Mouse (Mus musculus) CD4-positive, CD25-positive, alpha-beta regulatory T cell, adult 4 months (primary cell): ENCODE data around the gene Csnk2a2. TPM values are rescaled to one million over a fixed set of nuclear protein-coding genes. Genes with fewer than 3 reads are reported as not detected.

Experiments
- ATAC-seq: one replicate; pipeline ENCODE4 v1.8.0; 2017
- polyA plus RNA-seq, 2 experiments: library from polyadenylated mRNA; unstranded; fragments of 100-300 nt; shearing (Covaris generic); gene quantifications; one replicate each; pipeline ENCODE4 v1.2.1; 2017

Gene Csnk2a2
- polyA plus RNA-seq, 2 experiments from 2014 or later = 15.0 to 17.7 TPM

DNA sequence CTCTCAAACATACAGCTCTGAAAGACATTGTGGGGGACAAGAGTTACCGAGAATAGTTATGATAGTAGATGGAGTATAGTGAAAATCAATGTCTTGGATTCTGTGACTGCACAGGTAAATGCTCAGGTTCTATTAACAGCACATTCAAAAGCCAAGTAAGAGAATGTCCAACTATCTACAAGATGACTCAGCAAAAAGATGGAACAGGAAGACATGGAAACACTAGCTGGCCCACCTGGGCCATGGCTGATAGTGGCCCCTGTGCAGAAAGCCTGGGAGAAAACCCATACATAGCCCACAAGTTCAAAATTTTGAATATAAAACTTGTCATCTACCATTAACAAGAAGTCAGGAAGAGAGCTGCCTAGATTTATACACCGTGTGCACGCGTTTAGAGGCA is 19.8 kb downstream of the Csnk2a2 start:
- ATAC-seq = no peak

DNA sequence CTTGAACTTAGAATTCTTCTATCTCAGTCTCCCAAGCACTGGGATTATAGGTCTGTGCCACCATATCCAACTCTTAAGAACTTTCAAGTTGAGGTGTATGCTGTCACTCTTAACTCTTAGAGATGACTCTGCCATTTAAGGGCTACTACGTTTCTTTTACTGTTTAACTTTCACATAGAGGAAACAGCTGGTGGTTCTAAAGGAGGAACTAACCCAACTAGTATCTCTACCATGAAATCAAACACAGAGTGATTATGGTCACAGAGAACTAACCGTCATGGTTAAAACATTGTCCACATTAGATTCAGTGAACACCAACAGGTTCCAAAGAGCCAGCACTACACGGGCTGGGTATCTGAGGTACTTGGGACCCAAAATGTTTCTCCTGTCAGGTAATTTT is 20.8 kb downstream of the Csnk2a2 start:
- no peak for ATAC-seq

DNA sequence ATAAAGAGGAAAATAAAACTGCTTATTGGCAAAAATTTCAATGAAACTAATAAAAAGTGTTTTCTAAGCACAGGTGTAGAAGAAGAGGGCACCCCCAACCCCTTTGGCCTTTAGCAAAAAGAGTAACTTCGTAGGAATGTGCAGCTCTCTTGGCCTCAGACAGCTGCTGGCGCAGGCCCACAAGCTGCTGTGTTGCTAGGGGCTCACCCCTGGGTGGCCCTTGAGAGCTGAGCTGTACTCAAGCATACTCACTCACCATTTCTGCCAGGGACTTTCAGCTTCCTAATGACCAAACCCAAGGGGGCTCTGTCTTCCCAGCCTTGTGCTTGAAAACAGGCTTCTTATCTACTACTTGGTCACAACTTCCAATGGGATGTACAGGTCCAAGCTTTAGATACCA is 23.3 kb downstream of the Csnk2a2 start:
- ATAC-seq = no peak

DNA sequence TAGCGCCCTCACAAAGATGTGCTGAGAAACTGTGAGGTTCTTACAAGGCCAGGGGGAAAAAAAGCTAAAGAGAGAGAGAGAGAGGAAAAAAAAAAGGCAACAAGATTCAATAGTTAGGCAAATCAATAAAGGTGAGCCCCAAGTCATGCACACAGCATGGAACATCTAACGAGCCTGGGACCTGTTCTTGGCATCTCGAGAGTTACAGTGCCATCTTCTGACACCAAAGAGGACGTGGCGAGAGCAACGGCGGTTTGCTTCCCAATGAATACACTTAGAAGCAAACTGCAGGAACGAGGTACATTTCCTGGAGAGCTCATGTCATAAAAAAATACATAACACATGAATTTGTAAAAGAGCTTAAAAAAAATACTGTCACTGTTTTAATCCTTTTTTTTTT is 37.3 kb downstream of the Csnk2a2 start:
- ATAC-seq = no peak

DNA sequence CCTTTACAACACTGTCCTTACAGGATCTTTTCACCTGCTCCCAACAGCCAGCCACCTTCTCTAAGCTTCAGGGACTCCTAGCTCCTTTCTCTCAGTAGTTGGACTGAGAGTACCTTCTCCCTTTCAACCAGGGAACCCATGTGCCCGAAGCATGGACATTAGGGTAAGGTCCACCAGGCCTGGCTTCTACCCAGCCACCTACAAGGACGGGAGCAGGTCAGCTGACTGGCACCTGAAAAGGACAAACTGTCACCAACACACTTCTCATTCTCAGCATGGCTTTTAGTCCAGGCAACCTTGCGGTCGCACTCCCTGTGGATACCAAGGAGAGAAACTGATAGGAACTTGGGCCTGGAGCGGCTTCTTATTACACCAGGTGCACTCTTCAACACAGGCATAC is 39.6 kb downstream of the Csnk2a2 start:
- no peak for ATAC-seq

DNA sequence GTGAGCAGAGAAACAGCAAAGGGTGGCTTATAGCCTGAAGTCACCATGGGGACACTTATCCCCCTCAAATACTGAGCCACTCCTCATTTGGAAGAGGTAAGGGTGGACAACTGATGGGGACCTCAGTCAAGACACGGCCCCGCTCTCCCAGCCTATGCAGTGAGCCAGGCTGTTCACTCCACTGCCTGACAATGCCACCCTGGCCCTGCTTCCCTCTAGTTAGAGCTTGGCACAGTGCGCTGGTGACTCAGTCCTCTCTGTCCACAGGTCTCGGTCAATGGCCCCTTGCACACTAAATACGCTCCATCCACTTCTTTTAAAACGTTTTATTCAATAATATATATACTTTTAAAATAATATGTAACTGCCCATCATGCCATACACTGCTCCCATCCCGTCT is 42.2 kb downstream of the Csnk2a2 start:
- ATAC-seq = no peak

DNA sequence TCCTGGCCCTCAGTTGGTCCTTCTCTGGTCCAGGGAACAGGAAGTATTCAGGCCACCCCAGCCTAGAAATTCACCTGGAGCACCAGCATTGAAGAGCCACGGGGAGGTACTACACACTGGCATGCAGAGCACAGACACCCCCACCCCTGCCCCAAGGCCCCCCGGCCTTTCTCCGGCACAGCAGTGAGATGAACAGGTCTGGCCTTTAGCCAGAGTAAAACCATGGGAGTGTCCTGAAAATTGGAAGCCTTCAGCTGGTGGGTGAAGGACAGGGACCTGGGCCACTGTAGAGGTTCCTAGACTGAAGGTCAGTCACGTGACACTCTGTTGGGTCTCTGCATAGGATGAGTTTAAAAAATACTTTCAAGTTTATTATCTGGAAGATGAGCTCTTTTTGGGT is 44.8 kb downstream of the Csnk2a2 start:
- no peak for ATAC-seq

DNA sequence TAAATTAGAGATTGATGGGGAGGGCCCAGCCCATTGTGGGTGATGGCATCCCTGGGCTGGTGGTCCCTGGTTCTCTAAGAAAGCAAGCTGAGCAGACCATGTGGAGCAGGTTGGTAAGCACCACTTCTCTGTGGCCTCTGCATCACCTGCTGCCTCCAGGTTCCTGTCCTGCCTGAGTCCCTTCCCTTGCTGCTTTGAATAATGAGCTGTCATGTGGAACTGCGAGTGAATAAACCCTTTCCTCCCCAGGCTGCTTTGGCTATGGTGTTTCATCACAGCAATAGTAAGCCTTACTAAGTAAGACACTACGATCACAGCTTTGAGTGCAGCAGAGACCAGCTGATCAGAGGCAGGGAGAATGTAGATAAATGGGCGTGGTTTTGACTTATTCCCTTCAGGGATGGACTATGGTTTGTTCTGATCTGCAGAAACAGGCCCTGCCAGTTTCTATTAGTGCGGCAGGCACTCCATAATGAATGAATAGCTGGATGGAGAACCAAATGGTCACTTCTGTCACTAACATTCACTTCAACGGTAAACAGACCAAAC is 48.3 kb downstream of the Csnk2a2 start:
- no peak for ATAC-seq

DNA sequence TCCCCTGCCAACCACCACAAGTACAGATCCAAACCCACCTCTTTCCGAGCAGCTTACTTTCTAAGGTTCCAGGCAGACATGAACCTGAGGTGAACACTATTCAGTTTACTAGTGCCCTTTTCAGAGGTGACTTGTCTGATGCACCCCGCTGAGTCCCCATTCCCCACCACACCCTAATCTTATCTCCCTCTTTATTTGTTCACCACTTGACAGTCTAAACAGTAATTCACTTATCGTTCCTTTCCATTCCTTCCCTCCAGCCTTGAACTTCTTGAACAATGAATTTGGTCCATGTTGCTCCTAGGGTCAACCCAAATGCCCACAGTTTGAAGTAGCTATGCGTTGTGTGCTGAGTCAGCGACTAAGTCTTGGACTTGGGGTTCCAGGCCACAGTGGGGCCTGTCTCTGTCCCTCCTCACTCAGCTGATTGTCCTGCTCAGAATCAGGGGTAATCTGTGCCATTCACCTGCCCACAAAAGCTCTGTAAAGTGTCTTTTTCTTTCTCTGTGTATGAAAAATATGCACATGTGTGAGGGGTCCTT is 49.6 kb downstream of the Csnk2a2 start:
- no peak for ATAC-seq

DNA sequence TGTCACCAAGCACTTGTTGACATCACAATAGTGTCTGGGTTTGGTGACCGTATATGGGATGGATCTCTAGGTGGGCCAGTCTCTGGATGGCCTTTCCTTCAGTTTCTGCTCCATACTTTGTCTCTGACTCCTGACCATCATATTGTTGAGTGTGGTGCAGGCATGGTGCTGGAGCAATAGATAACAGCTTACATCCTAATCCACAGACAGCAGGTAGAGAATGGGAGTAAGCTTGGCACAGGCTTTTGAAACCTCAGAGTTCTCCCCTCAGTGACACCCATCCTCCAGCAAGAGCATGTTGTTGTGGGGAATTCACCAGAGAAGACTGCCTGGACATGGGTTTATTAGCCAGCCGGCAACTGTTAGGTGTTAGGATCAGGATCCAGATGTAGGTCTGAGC is 50.4 kb downstream of the Csnk2a2 start:
- no peak for ATAC-seq

DNA sequence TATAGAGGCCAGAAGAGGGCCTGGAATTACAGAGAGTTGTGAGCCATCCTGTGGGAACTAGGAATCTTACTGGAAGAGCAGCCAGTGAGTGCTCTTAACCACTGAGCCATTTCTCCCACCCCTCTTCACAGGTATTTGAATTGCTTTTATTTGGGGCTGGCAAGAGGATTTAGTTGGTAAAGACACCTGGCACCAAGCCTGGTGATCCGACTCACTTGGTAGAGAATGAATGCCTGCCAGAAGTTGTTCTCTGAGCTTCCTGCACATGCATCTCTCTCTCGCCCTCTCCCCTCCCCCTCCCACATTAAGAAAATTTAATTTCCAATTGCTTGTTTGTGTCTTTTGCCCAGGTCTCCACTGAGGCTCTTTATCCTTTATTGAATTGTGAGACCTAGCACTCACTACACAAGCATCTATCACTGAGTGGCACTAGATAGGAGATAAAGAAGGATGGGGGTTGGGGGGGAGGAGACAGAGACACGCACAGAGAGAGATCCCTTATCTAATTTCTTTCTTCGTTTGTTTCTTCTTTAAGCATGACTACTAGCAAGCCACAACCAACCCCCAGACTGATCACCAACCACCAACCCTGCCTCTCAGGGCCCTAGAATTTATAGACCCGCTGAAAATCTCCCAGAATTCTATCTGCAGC is 52.4 kb downstream of the Csnk2a2 start:
- no peak for ATAC-seq

DNA sequence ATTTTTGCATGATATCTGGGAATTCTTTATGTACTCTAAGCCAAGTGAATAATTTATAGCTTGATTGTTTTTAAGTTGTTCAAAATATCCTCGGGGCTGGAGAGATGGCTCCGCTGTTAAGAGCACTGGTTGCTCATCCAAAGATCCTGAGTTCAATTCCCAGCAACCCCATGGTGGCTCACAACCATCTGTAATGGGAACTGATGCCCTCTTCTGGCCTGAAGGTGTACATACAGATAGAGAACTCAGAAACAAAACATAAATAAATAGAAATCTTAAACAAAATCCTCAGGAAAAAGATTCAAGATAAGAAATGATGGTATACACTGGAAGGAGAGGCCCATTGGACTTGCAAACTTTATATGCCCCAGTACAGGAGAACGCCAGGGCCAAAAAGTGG is 53.9 kb downstream of the Csnk2a2 start:
- ATAC-seq = no peak

DNA sequence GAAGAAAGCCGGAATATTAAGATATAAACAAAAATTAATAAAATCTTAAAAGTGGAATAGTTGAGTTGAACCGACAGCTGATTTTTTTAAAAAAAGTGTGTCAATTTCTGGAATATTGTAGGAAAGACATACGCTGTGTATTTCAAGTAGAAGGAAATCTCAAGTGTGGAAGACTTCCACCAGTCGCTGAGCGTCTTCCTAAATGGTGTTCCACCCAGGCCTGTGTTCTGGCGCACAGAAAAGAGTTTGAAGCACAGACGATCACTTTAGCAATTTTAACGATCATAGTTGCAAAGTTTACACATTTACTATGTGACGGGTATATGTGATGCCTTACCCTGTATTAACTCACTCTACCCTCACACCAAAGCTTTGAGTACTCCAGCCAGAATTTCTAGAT is 54.4 kb downstream of the Csnk2a2 start:
- ATAC-seq = no peak

DNA sequence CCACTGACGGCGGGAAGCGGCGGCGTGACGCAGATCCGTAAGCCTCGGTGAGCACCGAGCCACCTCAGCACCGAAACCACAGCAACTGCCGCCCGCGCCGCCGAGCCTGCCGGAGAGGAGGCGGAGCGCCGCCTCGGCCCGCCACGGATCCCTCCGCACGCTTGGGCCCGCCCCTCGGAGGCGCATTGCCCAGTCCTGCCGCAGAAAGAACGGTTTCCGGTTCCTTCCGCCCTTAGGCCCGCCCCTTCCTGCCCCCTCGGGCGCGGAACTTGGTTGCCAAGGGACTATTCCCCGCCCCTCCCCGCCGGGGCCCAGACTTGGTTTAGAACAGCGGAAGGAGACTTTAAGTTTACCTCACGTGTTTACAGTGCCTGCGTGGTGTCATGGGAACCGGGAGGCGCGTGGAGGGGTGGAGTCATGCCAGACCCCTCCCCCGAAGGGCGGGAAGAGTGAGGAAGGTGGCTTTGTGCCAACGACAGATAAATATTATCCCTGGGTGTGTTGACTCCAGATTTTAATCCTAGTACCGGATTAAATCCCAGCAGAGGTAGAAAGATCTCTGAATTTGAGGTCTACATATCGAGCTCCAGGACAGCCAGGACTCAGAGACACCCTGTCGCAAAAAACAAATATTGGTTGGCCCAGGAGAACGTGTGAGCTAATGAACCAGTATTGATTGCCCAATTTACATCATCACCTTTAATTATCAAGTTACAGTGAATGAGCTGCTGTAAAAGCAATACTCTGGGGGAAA is 55.0 kb downstream of the Csnk2a2 start, which contains the start of gene Cfap20:
Cfap20 (minus strand) TSS at position 184 of the 754 bp plus-strand sequence.
- peak; percentile 96 for ATAC-seq

DNA sequence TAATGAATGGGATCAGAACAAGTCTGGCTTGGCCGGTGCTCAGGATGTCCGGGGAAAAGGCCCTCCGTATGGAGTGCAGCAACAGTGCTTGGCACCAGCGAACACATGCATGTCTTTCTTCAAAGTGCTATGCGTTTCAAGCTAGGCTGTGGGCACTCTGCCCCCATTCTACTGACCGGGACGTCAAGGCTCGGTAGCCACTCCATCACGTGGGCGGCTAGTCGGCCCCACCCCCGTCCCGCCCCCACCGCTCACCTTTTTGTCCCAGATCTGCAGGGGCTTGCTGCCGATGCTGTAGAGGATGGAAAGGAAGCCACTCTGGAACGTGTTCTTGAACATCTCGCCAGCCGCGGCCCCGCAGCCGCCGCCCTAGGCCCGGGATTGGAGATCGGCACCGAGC is 55.6 kb downstream of the Csnk2a2 start:
- ATAC-seq = no peak

DNA sequence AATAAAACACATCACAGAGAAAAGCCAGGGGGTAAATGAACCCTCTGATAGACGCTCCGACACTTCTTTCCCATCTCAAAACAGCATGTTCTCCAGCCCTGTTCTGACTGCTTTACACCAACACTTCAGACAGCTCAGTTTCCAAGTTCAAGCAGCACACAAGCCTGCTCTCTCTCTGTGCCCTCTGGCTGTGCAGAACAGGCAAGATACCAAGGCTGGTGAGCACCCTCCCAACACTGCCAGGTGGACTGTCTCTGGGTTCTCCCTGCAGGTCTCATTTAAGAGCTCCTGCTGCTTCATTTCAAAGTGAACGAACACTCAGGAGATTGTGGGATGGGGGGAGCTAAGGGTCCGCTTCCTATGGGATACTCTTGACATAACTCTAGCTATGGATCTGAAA is 56.7 kb downstream of the Csnk2a2 start:
- no peak for ATAC-seq

DNA sequence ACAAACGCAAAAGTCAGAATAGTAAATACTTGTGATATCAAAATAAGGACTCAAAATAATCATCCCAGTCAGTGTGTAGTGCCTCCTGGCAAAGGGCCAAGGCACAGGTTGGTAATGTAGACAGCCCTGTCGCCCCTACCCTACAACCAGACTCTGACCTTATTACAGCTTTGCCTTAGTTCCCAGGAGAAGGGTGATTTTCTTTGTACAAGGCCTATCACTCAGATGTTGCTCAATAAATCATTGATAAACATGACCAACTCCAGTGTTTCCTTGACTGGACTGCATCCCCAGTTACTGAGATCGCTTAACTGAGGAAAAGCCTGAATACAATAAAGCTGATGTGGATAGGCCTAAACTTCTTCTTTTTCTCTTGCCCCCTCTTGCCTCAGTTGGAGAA is 57.4 kb downstream of the Csnk2a2 start:
- ATAC-seq = no peak

DNA sequence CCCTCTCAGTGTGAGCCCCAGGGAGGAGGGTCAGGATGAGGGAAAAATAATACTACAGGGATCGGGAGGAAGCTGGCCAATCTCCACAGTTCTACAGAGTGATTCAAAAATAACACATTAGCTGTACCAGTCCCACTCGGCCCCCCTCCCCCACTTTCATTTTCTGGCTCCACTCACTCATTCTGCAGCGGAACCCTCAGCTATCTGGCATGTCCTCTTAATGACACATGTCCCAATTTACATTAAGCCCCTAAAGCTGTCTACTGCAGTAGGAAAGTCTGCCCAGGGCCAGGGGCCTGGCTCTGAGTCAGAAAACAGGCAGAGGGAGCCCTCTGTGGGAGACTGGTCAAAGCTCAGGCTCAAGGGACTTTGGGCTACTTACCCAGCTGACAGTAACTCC is 59.9 kb downstream of the Csnk2a2 start:
- ATAC-seq = no peak

DNA sequence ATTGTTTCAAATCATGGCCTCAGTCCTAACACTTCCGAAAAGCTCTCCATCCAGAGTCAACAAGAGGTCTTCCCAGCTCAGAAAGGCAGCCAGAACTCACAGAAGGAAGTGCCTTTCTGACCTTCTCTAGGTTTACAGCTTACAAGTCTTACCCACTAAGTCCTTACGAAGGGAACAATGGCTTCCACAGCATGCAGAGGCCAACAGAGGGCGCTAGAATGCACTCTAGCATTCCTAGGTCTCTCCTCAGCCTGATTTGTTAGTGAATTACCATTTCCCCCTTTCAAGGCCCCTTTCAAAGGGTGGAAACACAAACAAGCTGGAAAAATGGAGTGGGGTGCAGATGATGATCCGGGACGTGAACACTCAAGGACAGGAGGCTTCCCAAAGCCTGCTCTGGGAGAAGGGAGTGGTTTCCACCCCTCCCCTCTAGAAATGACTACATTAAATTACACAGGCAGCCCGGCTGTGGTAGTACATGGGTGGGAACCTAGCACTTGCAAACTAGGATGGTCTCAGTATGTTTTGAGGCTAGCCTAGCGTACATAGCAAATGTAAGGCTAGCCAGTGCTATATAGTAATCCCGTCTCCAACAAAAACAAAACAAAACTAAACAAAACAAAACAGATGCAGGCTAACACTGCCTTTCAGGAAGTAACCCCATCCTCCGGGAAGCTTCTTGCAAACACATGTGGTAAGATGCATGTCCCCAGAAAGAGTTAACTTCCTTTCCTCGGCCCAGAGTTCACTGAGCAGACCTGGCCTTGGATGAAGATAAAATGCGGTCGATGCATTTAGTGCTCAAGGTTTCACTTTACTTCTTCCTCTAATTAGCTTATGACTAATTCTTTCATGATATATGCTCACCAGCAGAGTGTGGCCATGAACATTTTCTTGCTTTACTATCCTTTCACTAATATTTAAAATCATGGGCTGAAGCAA is 62.0 kb downstream of the Csnk2a2 start:
- ATAC-seq = peak; percentile 78

DNA sequence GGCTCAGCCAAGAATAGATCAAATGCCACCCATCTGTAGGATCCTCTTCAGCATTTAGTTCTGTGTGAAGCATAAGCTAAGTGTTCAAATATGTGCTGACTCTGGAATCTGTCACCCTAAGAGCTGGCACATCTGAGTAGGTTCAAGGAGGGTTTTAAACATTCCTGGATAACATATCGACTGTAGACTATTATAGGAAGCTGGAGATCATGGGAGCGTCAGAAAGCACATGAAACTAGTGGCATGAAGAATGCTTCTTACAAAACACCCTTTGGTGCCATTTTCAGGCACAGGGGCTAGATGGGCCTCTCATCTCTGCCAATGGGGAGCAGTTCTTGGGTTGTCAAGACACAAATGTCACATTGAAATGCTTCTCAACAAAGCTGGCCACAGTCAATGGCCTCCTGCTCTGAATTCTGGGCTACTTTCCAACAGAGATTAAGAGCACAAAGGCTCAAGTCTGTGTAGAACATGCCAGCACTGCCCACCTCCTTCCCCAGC is 63.0 kb downstream of the Csnk2a2 start:
- ATAC-seq = no peak

DNA sequence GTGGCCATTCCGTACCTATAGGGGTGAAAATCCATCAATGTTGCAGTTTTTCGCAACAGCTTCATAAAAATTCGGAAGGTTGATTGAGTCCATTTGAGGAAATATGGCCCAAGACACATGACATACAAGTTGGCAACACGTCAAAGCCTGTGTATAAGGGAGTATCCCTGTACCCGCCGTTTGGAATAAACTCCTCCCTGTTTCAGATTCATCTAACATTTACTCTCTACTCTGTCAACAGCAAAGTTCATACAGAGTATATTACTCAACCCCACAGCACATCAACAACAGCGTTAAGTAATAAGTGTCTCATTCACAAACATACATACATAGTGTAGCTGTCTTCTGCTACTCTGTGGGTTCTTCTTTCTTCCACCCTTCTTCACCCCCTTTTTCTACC is 65.2 kb downstream of the Csnk2a2 start:
- no peak for ATAC-seq

DNA sequence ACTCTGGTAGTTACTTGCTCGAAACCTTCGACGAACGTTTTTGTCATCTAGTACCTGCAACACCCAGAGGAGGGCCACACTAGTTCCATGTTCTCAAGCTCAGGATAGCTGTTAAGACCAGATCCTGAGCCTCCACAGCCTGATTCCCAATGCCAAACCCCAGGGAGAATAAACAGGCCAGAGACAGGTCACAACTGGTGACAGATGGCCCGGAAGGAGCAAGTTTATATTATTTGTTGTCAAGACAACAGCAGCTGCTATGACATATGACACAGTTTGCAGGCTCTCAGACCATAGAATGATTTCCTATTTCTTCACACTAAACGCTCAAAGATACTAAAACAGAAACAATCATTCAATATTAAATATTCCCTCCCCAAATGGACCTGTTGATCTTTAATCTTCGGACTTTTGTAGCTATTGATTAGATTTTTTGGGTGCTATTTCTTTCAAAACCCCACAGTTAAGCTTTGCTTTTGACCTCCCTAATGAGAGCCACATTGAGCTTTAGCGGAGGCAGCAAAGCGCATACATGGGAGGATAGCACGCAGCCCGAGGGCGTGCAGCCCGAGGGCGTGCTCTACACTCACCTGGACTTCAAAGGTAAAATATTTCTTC is 67.5 kb downstream of the Csnk2a2 start:
- no peak for ATAC-seq
